In the genomic region with DNA sequence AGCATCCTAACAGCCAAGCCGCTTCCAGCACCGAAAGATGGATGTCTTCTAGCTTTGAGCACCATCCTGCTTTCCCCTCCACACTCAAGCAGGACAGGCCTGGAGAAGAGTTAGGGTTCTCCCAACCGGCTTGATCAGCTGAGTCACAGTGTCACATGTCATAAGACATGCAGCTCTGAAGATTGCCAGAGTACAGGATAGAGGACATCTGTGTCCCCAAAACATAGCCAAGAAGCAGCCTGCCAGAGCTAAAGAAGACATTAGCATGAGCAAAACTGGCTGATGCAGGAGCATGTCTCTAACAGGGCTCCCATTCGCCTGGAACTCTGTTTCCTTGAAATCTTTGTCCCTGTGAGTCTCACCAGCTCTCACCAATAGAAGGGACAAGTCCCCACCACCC, we compare ENCODE assay signal across 26 mouse cellular contexts. TPM values are rescaled to one million over a fixed set of nuclear protein-coding genes. Genes with fewer than 3 reads are reported as not detected.
DNase-seq lines count a peak whose midpoint lies in the region; TF ChIP-seq lines count a peak whose summit lies in the region.
"Had no signal": no experiment of that assay in that cellular context is flagged by ENCODE, and none has a peak within 500 bp of the region (broad histone marks: within the 10 kb centered on the region; RNA-seq: fewer than 3 reads in every experiment).

No protein-coding gene starts in this region.

- no peak overlapping the region for H3K4me3 ChIP-seq in gastrocnemius, adult 2 months
- H3K4me3 ChIP-seq in layer of hippocampus, adult 2 months, result no peak overlapping the region
- H3K4me3 ChIP-seq: embryonic facial prominence, embryonic 13.5 days; forebrain, embryonic 10.5 days; forebrain, embryonic 15.5 days; heart, embryonic 15.5 days; kidney, embryonic 15.5 days; limb, embryonic 10.5 days; limb, embryonic 15.5 days; liver, embryonic 13.5 days had no signal

- DNase-seq in gastrocnemius, adult 2 months, result no peak
- no peak for DNase-seq in gastrocnemius, adult 8-10 months (ENCODE audit: low spot score in 2 of 2)
- DNase-seq in layer of hippocampus, adult 2 months (ENCODE audit: low spot score in 2 of 2), result no peak
- no peak for DNase-seq in layer of hippocampus, postnatal 14 days (ENCODE audit: low spot score in 2 of 2)
- DNase-seq in heart, adult 9 months (ENCODE audit: low spot score in 2 of 2), result peak; percentile 60 to 71
- peak; percentile 47 for DNase-seq in skeletal muscle tissue, adult 2 months (ENCODE audit: low read depth, low spot score)
- DNase-seq in lung, adult 18-20 months, result no peak
- DNase-seq: adrenal gland, postnatal 14 days; cerebellum, adult 11-12 months; cerebellum, adult 9-11 months; gastrocnemius, postnatal 36 days; kidney, adult 18-20 months; kidney, postnatal 25 days; liver, embryonic 13.5 days; lung, adult 2 months; lung, postnatal 10 days; midbrain, embryonic 14.5 days; thymus, postnatal 4 days had no signal

- intact Hi-C loops in gastrocnemius, adult 2 months (cut with DNase I), result no loop called here

- TF ChIP-seq CTCF in gastrocnemius, adult 2 months (IDR thresholded peaks at IDR 0.05), result no peak
- no peak for TF ChIP-seq CTCF in layer of hippocampus, adult 2 months (conservative IDR thresholded peaks at IDR 0.05)

- H3K27ac ChIP-seq in gastrocnemius, adult 2 months, result peak overlapping the region; percentile 43; the same call in 1 of the 2 replicates
- peak overlapping the region; percentile 28; the same call in 1 of the 2 replicates for H3K27ac ChIP-seq in layer of hippocampus, adult 2 months
- H3K27ac ChIP-seq: embryonic facial prominence, embryonic 13.5 days; forebrain, embryonic 10.5 days; forebrain, embryonic 15.5 days; heart, embryonic 15.5 days; kidney, embryonic 15.5 days; limb, embryonic 10.5 days; limb, embryonic 15.5 days; liver, embryonic 13.5 days; macrophage had no signal

RNA-seq across cellular contexts. Expression of a gene that starts 24.1 kb away (rescaled TPM):
- total RNA-seq in gastrocnemius, adult 2 months (2021), result under 1 TPM; 0.06 to 0.18 TPM
- total RNA-seq in gastrocnemius, adult 8-10 months (2022), result under 1 TPM in 3 of 4 experiments, not detected in 1; 0.29 to 0.38 (median 0.31) TPM
- under 1 TPM; 0.13 to 0.47 TPM for total RNA-seq in layer of hippocampus, adult 2 months (2021)
- total RNA-seq in layer of hippocampus, postnatal 14 days (2021), result under 1 TPM; 0.23 to 0.38 TPM

RNA-seq across cellular contexts. Expression of a gene that starts 36.5 kb away (rescaled TPM):
- total RNA-seq in gastrocnemius, adult 2 months (2021), result 10 to 100 TPM; 15.7 to 65.1 TPM
- 10 to 100 TPM; 32.1 to 69.6 (median 54.1) TPM for total RNA-seq in gastrocnemius, adult 8-10 months (2022)
- total RNA-seq in layer of hippocampus, adult 2 months (2021), result 100 to 1,000 TPM; 101 to 105 TPM
- total RNA-seq in layer of hippocampus, postnatal 14 days (2021), result 10 to 100 TPM; 85.1 to 85.6 TPM

Comparison
In these comparisons a context has a peak if more than half of its experiments do, and no peak if none do; other contexts are left out.
1. DNase-seq: peak in heart, adult 9 months (2 of 2) and skeletal muscle tissue, adult 2 months (single experiment); none in gastrocnemius, adult 2 months (single experiment), gastrocnemius, adult 8-10 months (0 of 2), layer of hippocampus, adult 2 months (0 of 2), layer of hippocampus, postnatal 14 days (0 of 2) and lung, adult 18-20 months (0 of 2).